Mouse (Mus musculus): ENCODE data around the gene Sipa1l3. TPM values are rescaled to one million over a fixed set of nuclear protein-coding genes. Genes with fewer than 3 reads are reported as not detected.

Gene Sipa1l3
- polyA plus RNA-seq, 1 experiment from 2014 or later = 16.8 TPM

DNA sequence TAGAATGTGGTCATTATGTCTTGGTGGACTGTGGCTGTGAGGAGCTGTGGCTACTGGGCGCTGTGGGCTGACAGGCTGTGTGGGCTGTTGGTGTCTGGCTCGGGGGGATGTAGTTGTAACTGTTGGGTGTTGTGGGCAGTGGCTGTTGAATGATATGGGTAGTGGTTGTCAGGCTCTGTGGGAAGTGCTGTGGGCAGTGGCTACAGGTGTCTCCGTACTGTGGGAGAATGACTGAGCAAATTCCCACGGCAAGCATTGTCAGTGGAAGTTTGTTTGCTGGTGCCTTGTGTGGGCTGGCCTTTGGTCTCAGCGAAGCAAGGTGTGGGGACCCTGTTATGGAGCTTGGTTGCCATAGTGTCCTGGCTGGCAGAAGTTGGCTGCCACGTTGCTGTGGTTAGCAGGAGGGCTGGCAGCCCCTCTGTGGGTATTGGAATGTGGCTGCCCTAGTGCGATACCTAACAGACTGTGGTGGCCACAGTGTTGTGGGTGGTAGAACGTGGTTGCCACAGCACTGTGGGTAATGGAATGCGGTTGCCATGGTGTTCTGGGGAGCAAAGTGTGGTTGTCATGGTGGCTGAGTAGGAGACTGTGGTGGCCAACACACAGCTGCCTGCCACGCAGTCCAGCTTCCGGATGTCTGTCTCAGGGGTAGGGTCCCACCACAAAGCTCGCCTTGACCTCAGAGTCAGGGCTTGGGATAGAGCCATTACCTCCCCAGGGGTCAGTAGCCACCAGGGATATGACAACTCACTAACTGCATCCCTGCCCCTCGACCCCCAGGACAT lies 203.4 kb downstream of the Sipa1l3 start:
- Histone ChIP-seq H3K9me3 (no peaks in the 10 kb centered on the region), H3K4me2 (peak overlapping the region; percentile 44), H3K4me3 (no peak overlapping the region; the same call in 1 of the 2 replicates), H3K27ac (replicated peaks) (peak overlapping the region; percentile 98), H3K9ac (peak overlapping the region; percentile 34; the same call in 1 of the 2 replicates), H3K36me3 (peaks cover 42% of the 10 kb centered on the region), H3K27me3 (no peaks in the 10 kb centered on the region), H3K4me1 (replicated peaks) (peaks cover 95% of the 10 kb centered on the region)
- ATAC-seq (ENCODE audit: low read depth) = 0 out of 2 replicates have a peak, but pooled peaks have one; percentile 1
- WGBS = 45% methylated on average over 13 of the region's 13 CpGs

DNA sequence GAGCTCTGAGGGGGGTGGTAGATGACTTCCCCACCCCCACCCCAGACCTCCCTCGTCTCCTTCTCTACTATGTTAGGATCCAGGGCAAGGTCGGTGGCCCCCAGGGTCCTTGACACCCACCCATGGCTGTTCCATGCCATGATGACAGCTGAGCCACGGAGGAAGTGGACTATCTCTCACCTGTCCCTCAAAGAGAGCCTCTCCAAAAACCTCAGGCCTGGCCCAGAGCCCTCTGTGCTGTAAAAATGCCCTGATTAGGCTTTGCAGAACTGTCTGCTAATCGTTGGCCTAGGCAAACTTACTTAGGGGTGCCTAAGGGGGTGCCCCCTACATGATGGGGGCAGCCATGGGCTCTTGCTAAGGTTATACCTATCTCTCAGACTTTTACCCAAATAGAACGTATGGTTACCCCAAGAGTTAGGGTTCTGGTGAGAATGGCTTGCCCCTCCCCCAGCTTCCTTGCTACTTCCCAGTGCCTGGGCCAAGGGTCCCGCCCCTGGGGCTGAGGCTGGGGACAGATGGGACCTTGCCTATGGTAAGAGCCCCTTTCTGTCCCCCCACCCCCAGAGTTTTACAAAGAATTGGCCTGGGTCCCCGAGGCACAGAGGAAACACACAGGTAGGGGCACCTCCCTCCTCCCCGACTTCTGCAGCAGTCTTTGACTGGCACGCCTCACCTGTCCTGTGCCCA lies 204.7 kb downstream of the Sipa1l3 start:
- no peak for ATAC-seq (ENCODE audit: low read depth)
- H3K36me3 ChIP-seq = peaks cover 42% of the 10 kb centered on the region

DNA sequence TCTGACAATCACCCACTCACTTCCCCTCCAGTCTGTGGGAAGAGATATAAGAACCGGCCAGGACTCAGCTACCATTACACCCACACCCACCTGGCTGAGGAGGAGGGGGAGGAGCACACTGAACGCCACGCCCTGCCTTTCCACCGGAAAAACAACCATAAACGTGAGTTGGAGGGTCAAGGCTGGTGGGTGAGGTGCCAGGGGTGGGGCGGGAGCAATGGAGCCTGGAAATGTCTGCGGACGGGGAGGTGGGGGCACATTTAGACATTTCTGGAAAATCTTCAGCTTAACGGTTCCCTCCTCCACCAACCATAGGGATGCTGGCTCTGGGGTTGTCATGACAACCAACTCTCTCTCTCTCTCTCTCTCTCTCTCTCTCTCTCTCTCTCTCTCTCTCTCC lies 205.4 kb downstream of the Sipa1l3 start:
- Histone ChIP-seq H3K36me3 (peaks cover 42% of the 10 kb centered on the region), H3K27ac (replicated peaks) (peak overlapping the region; percentile 98), H3K27me3 (no peaks in the 10 kb centered on the region), H3K9ac (peak overlapping the region; percentile 50), H3K9me3 (no peaks in the 10 kb centered on the region), H3K4me1 (replicated peaks) (peaks cover 91% of the 10 kb centered on the region), H3K4me3 (peak overlapping the region; percentile 11; the same call in 1 of the 2 replicates), H3K4me2 (peak overlapping the region; percentile 44)
- ATAC-seq (ENCODE audit: low read depth) = no peak
- 16% methylated on average over 9 of the region's 9 CpGs for WGBS

More for the DNA sequence above, 204.7 kb downstream of the Sipa1l3 start:
- 44% methylated on average over 9 of the region's 9 CpGs for WGBS
- Histone ChIP-seq H3K9ac (peak overlapping the region; percentile 46), H3K27ac (replicated peaks) (peak overlapping the region; percentile 98), H3K4me1 (replicated peaks) (peaks cover 95% of the 10 kb centered on the region), H3K4me3 (no peak overlapping the region), H3K27me3 (no peaks in the 10 kb centered on the region), H3K4me2 (peak overlapping the region; percentile 44), H3K9me3 (no peaks in the 10 kb centered on the region)

DNA sequence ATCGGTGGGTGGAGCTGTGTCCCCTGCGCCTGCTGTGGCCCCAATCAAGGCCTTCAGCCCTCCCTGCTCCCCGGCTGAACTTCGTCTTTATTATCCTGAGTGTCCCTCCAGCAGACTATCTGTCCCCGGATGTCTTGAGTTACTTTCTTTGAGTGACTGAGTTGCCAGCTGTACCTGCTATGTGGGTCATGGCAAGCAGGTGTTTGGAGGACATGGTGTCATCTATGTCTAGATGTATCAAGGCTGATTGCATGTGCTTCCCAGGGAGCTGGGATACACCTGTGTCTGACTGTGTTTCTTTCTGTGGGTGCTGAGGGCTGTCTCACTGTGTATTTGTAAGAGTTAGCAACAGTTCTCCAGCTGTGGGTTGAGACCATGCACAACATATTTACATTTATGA lies 208.7 kb downstream of the Sipa1l3 start:
- Histone ChIP-seq H3K4me1 (replicated peaks) (peaks cover 88% of the 10 kb centered on the region), H3K36me3 (peaks cover 33% of the 10 kb centered on the region), H3K27ac (replicated peaks) (peak overlapping the region; percentile 79), H3K4me3 (peak overlapping the region; percentile 74), H3K9ac (peak overlapping the region; percentile 89), H3K4me2 (peak overlapping the region; percentile 93), H3K27me3 (no peaks in the 10 kb centered on the region), H3K9me3 (no peaks in the 10 kb centered on the region)
- WGBS = 7% methylated on average over 5 of the region's 5 CpGs
- ATAC-seq (ENCODE audit: low read depth) = no peak

DNA sequence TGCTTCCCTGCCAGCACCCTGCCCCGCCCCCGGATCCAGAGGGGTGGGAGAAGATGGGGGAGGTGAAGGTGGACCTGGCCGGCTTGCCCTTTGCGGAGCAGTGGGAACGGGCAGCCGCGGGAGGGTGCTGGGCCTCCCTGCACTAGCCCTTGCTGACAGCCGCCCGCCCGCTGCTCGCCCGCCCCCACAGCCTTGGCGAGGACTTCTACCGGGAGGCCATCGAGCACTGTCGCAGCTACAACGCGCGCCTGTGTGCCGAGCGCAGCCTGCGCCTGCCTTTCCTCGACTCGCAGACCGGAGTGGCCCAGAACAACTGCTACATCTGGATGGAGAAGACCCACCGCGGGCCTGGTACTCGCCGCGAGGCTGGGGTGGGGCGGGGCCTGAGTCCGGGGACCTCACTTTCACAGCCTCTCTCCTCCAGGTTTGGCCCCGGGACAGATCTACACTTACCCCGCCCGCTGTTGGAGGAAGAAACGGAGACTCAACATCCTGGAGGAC lies 209.2 kb downstream of the Sipa1l3 start:
- 1% methylated on average over 36 of the region's 36 CpGs for WGBS
- no peak for ATAC-seq (ENCODE audit: low read depth)
- Histone ChIP-seq H3K4me1 (replicated peaks) (peaks cover 87% of the 10 kb centered on the region), H3K4me2 (peak overlapping the region; percentile 93), H3K27ac (replicated peaks) (peak overlapping the region; percentile 79), H3K4me3 (peak overlapping the region; percentile 74), H3K9ac (peak overlapping the region; percentile 89), H3K9me3 (no peaks in the 10 kb centered on the region), H3K27me3 (no peaks in the 10 kb centered on the region), H3K36me3 (peaks cover 30% of the 10 kb centered on the region)

DNA sequence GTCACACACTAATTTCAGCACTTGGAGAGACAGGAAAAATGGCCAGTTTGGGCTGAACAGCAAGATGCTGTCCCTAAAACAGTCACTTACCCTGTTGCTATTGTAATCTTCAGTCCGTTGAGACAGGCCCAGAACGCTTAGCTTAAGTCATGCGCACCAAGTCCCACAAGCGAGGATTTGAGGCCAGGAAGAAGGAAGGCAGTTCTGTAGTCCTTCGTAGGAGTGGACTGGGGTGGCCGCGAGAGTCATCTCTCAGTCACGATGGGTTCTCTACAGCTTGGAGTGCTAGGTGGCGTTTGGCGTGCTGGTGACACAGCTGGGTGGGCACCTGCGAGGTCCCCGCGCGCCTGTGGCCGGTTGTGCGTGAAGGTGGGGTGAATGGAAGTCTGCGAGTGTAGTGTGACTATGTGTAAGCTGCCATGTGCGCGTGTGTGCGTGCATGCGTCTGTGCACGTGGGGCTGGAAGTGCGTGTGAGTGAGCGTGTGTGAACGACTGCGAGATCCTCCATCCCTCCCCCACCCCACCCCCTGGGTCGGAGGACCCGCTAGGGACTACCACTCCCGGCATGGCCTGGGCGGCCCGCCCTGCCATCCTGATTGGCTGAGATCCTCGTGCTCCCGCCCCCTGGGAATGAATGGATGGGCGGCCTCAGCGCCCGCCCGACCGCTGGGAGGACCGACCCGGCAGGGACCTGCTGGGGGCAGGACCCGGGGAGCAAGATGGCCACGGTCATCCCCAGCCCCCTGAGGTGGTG lies 210.9 kb downstream of the Sipa1l3 start:
- Histone ChIP-seq H3K4me3 (peak overlapping the region; percentile 74), H3K27ac (replicated peaks) (peak overlapping the region; percentile 79), H3K4me1 (replicated peaks) (peaks cover 73% of the 10 kb centered on the region), H3K4me2 (peak overlapping the region; percentile 93), H3K9ac (peak overlapping the region; percentile 89), H3K9me3 (no peaks in the 10 kb centered on the region), H3K36me3 (peaks cover 16% of the 10 kb centered on the region), H3K27me3 (no peaks in the 10 kb centered on the region)
- peak; percentile 71 for ATAC-seq (ENCODE audit: low read depth)
- WGBS = under 1% methylated on average over 42 of the region's 42 CpGs

DNA sequence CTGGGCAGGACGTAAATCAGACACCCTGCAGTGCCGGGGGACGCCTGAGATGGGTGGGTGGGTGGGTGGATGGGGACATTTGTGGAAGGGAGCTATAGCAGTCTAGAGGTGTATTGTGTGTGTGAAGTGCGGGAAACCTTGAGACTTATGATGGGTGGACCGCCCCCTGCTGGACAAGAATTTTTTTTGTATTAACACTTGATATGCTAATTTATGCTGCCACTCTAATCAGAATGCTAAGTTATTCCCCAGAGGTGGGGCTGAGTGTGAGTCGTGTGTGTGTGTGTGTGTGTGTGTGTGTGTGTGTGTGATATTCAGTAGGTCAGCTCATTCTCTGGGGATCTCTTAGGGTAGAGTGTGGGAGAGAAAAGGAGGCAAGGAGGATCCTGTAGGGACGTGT lies 211.8 kb downstream of the Sipa1l3 start:
- Histone ChIP-seq H3K36me3 (peaks cover 8% of the 10 kb centered on the region), H3K4me2 (peak overlapping the region; percentile 93), H3K9me3 (no peaks in the 10 kb centered on the region), H3K4me3 (peak overlapping the region; percentile 74), H3K27me3 (no peaks in the 10 kb centered on the region), H3K27ac (replicated peaks) (peak overlapping the region; percentile 95), H3K9ac (peak overlapping the region; percentile 90), H3K4me1 (replicated peaks) (peaks cover 67% of the 10 kb centered on the region)
- WGBS = 15% methylated on average over 7 of the region's 7 CpGs
- ATAC-seq (ENCODE audit: low read depth) = no peak

DNA sequence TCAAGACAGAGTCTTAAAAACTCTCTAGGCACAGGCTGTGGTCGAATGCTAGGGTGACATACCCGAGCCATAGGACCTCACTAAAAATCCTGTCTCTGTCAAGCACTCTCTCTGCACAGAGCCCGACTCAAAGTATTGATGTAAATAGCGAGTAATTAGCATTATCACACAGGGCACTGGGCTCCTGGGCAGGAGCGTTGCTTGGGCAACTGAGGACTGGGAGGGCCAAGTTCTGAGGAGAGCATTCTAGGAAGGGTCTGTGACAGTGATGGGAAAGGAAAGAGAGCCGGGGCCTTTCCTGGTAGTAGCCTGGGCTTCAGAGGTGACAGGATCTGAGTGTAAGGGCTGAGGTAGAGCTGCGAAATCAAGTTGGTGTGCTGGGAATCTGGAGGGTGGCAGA lies 212.3 kb downstream of the Sipa1l3 start:
- ATAC-seq (ENCODE audit: low read depth) = no peak
- Histone ChIP-seq H3K9me3 (no peaks in the 10 kb centered on the region), H3K4me2 (peak overlapping the region; percentile 93), H3K4me3 (peak overlapping the region; percentile 74), H3K27ac (replicated peaks) (peak overlapping the region; percentile 95), H3K4me1 (replicated peaks) (peaks cover 66% of the 10 kb centered on the region), H3K27me3 (no peaks in the 10 kb centered on the region), H3K36me3 (peaks cover 3% of the 10 kb centered on the region), H3K9ac (peak overlapping the region; percentile 90)
- WGBS = 14% methylated on average over 7 of the region's 7 CpGs

DNA sequence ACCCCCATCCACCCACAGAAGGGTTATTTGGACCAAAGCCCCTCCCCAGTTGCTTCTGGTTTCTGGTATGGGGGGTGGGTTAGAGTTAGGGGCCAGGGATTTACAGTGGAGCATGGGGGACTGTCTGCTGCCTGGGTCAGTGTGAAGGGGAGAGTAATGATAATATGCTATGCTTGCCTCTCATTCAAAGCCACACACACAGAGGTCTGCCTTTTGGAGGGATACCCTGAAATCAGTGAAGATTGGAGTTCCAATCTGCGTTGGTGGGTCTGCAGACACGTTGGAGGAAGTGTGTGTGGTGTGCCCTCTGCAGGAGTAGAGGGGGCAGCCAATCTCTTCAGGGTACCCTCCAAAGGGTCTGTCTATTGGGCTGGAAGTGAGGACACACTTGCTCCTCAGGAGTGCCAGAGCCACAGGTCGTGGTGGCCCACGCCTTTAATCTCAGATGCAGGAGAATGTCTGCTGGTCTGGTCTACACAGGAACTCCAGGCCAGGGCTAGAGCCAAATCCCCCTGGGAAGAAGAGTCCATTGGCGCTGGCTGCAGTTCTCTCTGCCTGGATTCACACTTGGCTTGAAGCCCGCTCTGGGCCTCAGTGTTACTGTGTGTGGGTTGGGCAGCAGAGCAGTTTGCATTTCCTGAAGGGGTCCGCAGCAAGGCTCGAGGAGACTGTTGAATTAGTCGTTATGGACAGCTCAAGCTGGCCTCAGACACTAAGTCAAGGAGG lies 213.0 kb downstream of the Sipa1l3 start:
- 14% methylated on average over 9 of the region's 9 CpGs for WGBS
- Histone ChIP-seq H3K27me3 (no peaks in the 10 kb centered on the region), H3K4me3 (peak overlapping the region; percentile 74), H3K9ac (peak overlapping the region; percentile 90), H3K36me3 (no peaks in the 10 kb centered on the region), H3K4me1 (replicated peaks) (peaks cover 60% of the 10 kb centered on the region), H3K27ac (replicated peaks) (peak overlapping the region; percentile 95), H3K9me3 (no peaks in the 10 kb centered on the region), H3K4me2 (peak overlapping the region; percentile 93)
- no peak for ATAC-seq (ENCODE audit: low read depth)

DNA sequence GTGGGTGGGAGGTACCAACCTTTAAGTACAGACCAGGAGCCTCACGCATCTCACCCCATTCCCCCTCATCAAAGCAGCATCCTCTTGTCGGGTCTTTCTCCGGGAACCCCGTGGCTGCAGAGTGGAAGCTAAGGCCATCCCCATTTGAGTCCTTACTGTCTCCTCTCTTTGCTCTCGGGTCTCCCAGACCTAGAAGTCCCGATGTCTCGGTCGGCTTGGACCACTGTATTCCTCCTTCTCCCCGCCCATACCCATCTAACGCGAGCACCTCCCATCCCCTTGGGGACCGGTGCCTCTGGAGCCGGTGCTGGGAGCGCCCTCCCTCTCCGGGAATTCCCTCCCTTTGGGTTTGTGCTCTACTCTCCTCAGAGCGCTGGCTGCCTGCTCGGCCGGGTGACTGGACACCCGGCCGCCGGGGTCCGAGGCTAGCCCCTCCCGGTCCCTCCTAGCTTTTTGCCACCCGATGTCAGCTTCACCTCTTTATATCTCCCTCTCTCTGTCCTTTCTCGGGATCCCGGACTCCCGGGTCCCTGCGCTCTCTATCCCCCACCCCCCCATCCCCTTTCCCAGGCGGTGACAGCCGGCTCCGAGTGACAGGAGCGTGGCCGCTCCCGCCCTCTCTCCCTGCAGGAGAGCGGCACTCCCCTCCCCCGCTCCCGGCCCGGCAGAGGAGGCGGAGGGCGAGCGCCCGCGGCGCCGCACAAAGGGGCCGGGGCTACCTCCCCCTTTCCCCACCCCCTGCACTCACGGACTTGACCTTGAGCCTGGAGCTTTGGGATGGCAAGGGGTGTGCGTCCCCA lies 213.8 kb downstream of the Sipa1l3 start:
- no peaks in the 10 kb centered on the region for H3K27me3 ChIP-seq
- H3K9ac ChIP-seq = peak overlapping the region; percentile 90
- H3K9me3 ChIP-seq = no peaks in the 10 kb centered on the region
- H3K36me3 ChIP-seq = no peaks in the 10 kb centered on the region
- under 1% methylated on average over 41 of the region's 48 CpGs for WGBS
- peak overlapping the region; percentile 93 for H3K4me2 ChIP-seq
- H3K27ac ChIP-seq (replicated peaks) = peak overlapping the region; percentile 95
- peaks cover 53% of the 10 kb centered on the region for H3K4me1 ChIP-seq (replicated peaks)
- peak overlapping the region; percentile 74 for H3K4me3 ChIP-seq
- peak; percentile 10; the same call in 1 of the 2 replicates for ATAC-seq (ENCODE audit: low read depth)
